Mouse (Mus musculus) small intestine, adult 2 months (tissue): ENCODE data around the gene Strada.

Experiments
- CTCF ChIP-seq: fragments of 200-500 bp; IDR thresholded peaks from 2 replicates; pipeline ENCODE4 v1.5.1; 2012; ENCODE audit warnings: low read depth, mild to moderate bottlenecking, control low read depth, inconsistent platforms, low read length, moderate library complexity, mixed read lengths; ENCODE audit not compliant: insufficient replicate concordance, insufficient read length; ENCODE audit errors: extremely low read depth
- POLR2A ChIP-seq: fragments of 200-500 bp; IDR thresholded peaks from 2 replicates; pipeline ENCODE4 v1.6.1; 2012; ENCODE audit warnings: low read depth, mild to moderate bottlenecking, control low read depth, inconsistent platforms, low read length, moderate library complexity

DNA sequence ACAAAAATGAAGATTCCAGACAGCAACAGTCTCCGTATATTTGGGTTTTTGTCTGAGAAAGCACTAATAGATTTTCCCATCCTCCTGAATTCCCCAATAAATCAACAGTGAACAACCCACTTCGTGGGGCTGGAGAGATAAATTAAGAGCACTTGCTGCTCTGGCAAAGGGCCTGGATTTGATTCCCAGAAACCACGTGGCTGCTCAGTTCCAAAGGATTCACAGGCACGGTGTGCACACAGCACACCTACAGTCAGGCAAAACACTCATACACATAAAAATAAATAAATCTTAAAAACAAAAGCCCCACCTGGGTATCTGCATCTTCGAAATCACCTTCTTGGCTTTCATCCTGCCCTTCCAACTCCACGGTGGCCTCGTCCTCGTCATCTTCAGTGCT lies 10.8 kb upstream of the Strada start:
- TF ChIP-seq CTCF, result no peak
- no peak for TF ChIP-seq POLR2A
